Mouse (Mus musculus) lung, adult 18-20 months (tissue): ENCODE measurements around the gene Hrc.
"Not testable (repeated sequence)": the region's sequence is repeated elsewhere in the genome, so short reads cannot be mapped to it uniquely, and the experiment has no call there.

Experiments
- DNase-seq, 2 experiments: peaks; one replicate each; pipeline ENCODE4 v3.0.0; 2022; ENCODE audit warnings: mixed read lengths in 2 of 2

Hrc gene

DNA sequence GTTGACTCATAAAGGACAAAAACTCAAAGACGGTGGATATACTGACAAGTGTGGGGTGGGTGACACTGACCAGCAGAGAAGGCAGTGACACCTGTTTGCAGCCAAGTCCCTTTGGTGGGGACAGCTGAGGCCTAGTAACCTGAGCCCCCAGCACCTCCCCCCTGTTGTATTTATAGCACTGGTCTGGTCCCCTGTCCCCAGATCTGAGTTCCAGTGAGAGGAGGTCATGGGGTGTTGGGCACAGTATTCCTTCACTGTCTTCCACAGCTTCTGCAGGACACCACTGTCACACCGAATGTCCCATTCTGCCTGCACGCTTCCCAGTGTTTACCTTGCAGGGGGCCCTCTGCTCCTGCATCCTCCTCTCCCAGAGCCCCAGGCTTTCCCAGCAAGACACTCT, 485 bp upstream of the Hrc start:
- DNase-seq: no peak

- DNase-seq: no peak
Measured at GRCm38 (mm10) chr7:45336319-45336718, 1.2 kb downstream of the Hrc start.

- DNase-seq: no peak
Measured at GRCm38 (mm10) chr7:45337469-45337868, 2.4 kb downstream of the Hrc start.

DNA sequence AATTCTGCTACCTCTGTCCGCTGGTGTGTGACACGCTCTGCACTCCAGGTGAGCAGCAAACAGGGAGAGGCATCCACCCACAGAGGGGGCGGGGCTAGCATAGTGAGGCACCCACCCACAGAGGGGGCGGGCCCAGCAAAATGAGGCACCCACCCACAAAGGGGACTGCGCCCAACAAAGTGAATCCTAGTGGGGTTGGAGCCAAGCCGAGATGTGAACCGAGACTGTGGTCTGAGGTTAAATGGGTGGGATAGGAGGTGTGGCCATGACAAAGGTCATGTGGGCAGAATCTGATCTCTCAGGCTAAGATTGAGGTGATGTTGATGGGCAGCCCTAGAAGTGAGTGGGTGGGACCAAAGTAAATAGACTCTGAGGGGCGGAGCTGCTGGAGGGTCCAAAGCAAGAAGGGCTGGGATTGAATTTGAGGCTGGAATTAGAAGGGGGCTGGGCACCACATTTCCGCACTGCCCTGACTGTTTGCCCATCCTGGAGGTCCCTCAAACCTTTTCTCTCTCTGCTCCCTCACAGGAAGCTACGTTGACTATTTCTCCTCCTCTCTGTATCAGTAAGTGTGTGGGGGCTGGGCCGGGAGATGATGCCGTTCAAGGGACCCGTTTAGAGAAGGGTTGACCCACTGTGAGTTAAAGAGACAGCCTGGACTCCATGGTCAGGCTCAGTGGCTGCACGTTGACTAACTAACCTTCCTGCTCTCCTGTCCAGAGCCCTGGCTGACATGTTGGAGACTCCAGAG, 3.2 kb downstream of the Hrc start:
- DNase-seq: peak; percentile 73 to 77

GRCm38 (mm10) chr7:45339410-45340065, 4.4 kb downstream of the Hrc start:
- peak; percentile 78 to 81 for DNase-seq

- DNase-seq: no peak
Measured at GRCm38 (mm10) chr7:45340066-45340442, 5.0 kb downstream of the Hrc start.

GRCm38 (mm10) chr7:45340669-45341068, 5.6 kb downstream of the Hrc start:
- DNase-seq: peak; percentile 76 to 79

- peak; percentile 80 to 91 for DNase-seq
Measured at GRCm38 (mm10) chr7:45341303-45341702, 6.2 kb downstream of the Hrc start.

GRCm38 (mm10) chr7:45342081-45342480, 7.0 kb downstream of the Hrc start:
- DNase-seq: no peak

GRCm38 (mm10) chr7:45343543-45343942, 8.5 kb downstream of the Hrc start:
- DNase-seq: no peak

- no peak for DNase-seq
Measured at GRCm38 (mm10) chr7:45346905-45347304, 11.8 kb downstream of the Hrc start.

GRCm38 (mm10) chr7:45353041-45353440, 18.0 kb downstream of the Hrc start:
- no peak for DNase-seq

- DNase-seq: no peak
Measured at GRCm38 (mm10) chr7:45355318-45356020, 20.4 kb downstream of the Hrc start.

DNA sequence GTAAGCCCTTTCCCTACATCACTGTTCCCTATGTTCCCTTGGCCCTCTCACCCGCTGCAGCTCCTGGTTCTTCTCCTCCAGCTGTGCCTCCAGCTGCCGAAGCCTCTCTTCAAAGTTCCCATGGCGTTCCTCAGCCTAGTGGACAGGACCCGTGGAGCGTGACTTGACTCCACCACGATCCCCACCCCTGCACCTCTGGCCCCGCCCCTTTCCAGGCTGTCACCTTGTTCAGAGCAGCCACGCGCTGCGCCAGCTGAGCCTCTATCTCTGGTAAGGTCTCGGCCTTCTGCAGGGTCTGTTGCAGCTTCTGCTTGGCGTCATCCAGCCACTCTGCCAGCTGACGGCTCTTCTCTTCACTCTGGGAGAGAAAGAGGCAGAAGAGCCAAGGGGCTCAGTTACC, 21.0 kb downstream of the Hrc start:
- no peak for DNase-seq

GRCm38 (mm10) chr7:45359081-45359480, 24.0 kb downstream of the Hrc start:
- not testable (repeated sequence) for DNase-seq

DNA sequence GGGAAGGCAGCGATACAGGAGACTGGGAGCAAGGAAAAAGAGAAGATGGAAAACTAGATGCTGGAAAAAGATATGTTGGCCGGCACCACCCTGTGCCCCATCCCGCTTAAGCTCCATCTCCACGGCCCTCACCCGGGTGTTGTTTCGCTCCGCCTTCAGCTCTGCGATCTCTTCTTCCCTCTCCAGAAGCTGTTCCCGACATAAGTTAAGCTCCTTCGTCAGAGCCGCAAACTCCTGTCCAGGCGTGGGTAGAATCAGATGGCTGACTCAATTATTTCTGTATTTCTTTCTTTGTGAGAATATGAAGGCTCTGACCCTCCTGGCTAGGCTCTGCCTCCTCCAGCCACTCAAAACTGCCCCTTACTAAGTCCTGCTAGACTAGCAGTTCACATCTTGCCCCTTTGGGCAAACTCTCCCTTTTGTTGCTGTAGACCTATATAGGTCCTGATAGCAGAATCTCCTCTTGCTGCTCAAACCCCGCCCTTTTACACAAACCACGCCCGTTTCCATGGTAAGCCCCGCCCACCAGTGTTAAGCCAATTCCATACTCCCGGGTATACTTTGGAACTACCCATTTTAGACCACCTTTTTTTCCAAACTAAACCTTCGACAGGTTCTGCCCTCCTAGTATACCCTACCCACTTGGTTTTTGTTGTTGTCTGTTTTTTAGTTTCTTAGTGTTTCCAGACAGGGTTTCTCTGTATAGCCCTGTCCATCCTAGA, 25.5 kb downstream of the Hrc start:
- no peak for DNase-seq

- peak; percentile 85 to 87 for DNase-seq
Measured at GRCm38 (mm10) chr7:45361243-45361804, 26.2 kb downstream of the Hrc start.

- peak; percentile 73 to 82 for DNase-seq
Measured at GRCm38 (mm10) chr7:45362801-45363200, 27.7 kb downstream of the Hrc start.

DNA sequence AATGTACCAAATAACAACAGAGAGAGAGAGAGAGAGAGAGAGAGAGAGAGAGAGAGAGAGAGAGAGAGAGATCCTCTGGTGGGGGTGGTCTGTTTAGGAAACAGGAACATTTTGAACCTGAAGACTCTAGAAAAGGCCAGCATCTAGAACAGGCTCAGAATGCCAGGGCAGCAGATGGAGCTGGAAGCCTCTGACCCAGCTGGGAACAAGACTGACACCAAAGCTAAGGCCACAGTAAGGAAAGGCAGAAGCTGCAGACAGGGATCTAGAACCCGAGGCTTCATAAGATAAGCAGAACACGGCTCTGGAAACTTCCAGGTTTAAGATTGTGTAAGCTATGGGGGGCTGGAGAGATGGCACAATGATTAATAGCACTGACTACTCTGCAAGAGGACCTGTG, 28.9 kb downstream of the Hrc start:
- no peak for DNase-seq

DNA sequence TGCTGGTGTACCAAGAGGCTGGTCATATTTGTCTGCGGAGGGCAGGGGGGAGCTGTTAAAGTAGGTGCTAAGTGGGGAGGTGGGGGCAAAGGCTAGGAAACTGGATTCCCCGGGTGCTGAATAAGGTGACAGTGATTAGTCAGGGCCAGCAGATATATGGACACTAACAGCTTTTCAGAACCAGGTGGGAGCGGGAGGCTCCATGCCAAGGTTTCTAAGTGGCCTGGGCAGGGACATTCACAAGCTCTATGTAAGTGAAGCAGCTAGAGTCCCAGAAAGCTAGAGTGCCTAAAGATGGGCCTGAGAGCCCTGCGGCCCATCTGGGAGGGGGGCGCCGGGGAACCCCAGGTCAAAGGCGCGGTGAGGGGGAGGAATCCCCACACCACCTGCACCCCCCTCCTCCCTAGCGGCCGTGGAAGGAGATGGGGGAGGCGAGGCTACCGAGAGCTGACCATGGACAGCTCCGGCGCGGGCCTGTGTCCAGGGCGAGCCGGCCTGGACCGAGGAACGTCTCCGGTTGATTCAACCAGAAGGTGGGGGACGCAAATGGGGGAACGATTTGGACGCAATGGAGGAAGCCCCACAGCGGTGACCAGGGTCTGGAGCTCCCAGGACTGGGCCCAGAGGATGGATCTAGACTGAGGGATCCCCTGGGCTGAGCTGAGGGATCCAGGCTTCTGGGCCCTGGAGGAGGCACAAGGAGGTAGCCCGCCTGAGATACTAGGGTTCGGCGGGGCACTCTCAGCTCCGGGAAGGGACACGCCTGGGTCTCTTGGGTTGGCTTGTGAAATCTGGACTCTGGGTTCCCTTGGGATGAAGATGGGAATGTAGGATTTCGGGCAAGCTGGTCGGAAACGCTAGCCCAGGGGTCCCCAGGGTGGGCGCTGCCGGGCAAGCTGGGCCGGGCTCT, 30.9 kb downstream of the Hrc start:
- DNase-seq: peak in 1 of 2 experiments; percentile 27

DNA sequence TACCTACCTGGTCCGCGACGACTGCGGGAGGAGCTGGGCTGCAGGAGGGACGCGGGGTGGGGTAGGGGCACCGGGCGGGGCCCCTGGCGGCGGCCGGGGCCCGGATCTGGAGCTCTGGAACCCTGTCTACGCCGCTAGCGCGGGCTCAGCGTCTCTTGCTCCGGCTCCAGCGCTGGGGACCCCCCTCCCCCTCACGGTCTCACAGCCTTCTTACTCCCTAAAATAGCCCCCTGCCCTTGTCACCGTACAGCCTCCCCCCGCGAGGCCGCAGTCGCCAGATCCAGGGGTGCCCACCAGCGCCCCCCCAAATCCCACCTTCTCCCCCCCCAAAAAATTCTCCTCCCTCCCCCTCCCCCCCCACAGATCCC, 31.5 kb downstream of the Hrc start, which contains the start of gene Ppfia3:
TSS of gene Ppfia3 (minus strand) at position 368 of the 368 bp plus-strand sequence.
- DNase-seq: no peak
